Mouse (Mus musculus) embryonic facial prominence, embryonic 12.5 days (tissue): ENCODE results near the gene Madd. TPM values are rescaled to one million over a fixed set of nuclear protein-coding genes. Genes with fewer than 3 reads are reported as not detected.

Experiments
- ATAC-seq: fragments of 200-750 bp; cut with Nextera tagmentation; 2 replicates; pipeline ENCODE4 v1.8.0; 2017; ENCODE audit not compliant: insufficient number of reproducible peaks, insufficient read depth, low FRiP score, low TSS enrichment
- H3K27ac ChIP-seq: fragments of 300-500 bp; sonication (generic); 2 replicates; pipeline ENCODE4 v1.5.1; 2016; ENCODE audit warnings: mild to moderate bottlenecking
- H3K27me3 ChIP-seq: fragments of 300-500 bp; sonication (generic); 2 replicates; pipeline ENCODE4 v1.6.1; 2016; ENCODE audit warnings: mild to moderate bottlenecking, moderate library complexity
- H3K36me3 ChIP-seq: fragments of 300-500 bp; sonication (generic); 2 replicates; pipeline ENCODE4 v1.6.1; 2016; ENCODE audit warnings: mild to moderate bottlenecking
- H3K4me1 ChIP-seq: fragments of 300-500 bp; sonication (generic); 2 replicates; pipeline ENCODE4 v1.6.1; 2016
- H3K4me2 ChIP-seq: fragments of 300-500 bp; sonication (generic); replicated peaks from 2 replicates; pipeline ENCODE4 v1.6.1; 2016; ENCODE audit warnings: mild to moderate bottlenecking, moderate library complexity
- H3K4me3 ChIP-seq: fragments of 300-500 bp; sonication (generic); 2 replicates; pipeline ENCODE4 v1.5.1; 2016; ENCODE audit warnings: mild to moderate bottlenecking
- H3K9ac ChIP-seq: fragments of 300-500 bp; sonication (generic); 2 replicates; pipeline ENCODE4 v1.6.1; 2016; ENCODE audit warnings: mild to moderate bottlenecking, moderate library complexity
- H3K9me3 ChIP-seq: fragments of 300-500 bp; sonication (generic); 2 replicates; pipeline ENCODE4 v1.6.1; 2016; ENCODE audit warnings: mild to moderate bottlenecking, moderate library complexity
- WGBS: fragments of 180-500 bp; shearing (Covaris S2); methylation state at CpG from one replicate; pipeline ENCODE4 v1.1.7; 2016; 5-methylcytosine and 5-hydroxymethylcytosine counted together
- polyA plus RNA-seq: library from polyadenylated mRNA; unstranded; fragments of >200 nt; fragmentation: Nextera tagmentation; extraction: Ambion mirVana; gene quantifications from 2 replicates; pipeline ENCODE4 v1.2.1, GENCODE M21; 2016

Gene Madd
- polyA plus RNA-seq, 1 experiment from 2014 or later, result 17.5 TPM

- H3K27ac ChIP-seq, result no peak overlapping the region
- no peak overlapping the region for H3K9ac ChIP-seq
- H3K27me3 ChIP-seq, result no peaks in the 10 kb centered on the region
- no peak overlapping the region for H3K4me3 ChIP-seq
- H3K9me3 ChIP-seq, result no peaks in the 10 kb centered on the region
- H3K4me2 ChIP-seq, result no peak overlapping the region
- no peak for ATAC-seq
- no peaks in the 10 kb centered on the region for H3K4me1 ChIP-seq
- H3K36me3 ChIP-seq, result peaks cover 27% of the 10 kb centered on the region
- 92% methylated on average over 6 of the region's 6 CpGs for WGBS
Observed at GRCm38 (mm10) chr2:91142920-91143319, 40.7 kb downstream of the Madd start.

DNA sequence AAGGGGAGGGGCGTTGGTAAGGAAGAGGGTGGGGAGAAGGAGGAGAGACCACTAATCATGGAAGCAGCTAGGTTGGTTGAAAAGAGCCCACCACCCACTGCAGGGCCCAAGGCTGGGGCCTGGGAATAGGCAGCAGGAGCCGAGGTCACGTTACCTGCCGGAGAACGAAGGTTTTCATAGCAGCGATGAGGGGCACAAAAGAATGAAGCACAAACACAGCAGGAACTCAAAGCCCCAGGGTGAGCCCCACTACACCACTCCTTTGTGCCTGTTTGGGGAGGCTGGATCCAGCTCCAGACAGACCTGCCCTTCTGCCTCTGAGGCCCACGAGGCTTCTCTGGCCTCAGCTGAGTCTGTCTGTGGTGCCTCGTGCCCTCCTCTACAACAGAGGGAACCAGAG is 43.9 kb downstream of the Madd start:
- H3K9me3 ChIP-seq, result no peaks in the 10 kb centered on the region
- H3K36me3 ChIP-seq, result peaks cover 23% of the 10 kb centered on the region
- no peak for ATAC-seq
- H3K9ac ChIP-seq, result no peak overlapping the region
- WGBS, result 57% methylated on average over 8 of the region's 8 CpGs
- H3K27ac ChIP-seq, result no peak overlapping the region
- H3K4me3 ChIP-seq, result no peak overlapping the region
- H3K4me2 ChIP-seq, result no peak overlapping the region
- no peaks in the 10 kb centered on the region for H3K4me1 ChIP-seq
- no peaks in the 10 kb centered on the region for H3K27me3 ChIP-seq

DNA sequence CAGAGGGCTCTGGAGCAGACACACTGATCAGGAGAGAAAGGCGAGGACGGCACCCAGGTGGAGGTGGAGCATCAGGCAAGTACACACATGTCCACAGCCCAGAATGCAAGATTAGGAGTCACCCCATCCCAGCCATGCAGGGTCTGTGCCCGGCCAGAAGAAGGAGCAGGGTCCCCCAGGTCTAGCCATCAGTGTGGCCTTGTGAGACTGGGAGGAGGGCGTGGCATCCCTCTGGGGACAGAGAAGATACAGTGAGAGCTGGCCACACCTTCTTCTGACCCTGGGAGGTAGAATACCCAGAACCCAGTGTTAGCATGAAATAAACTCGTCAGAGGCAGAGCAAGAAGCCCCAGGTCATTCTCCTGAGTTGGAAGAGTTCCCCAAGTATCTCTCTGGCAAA is 44.3 kb downstream of the Madd start:
- H3K36me3 ChIP-seq, result peaks cover 23% of the 10 kb centered on the region
- no peak for ATAC-seq
- H3K27ac ChIP-seq, result no peak overlapping the region
- no peaks in the 10 kb centered on the region for H3K4me1 ChIP-seq
- 59% methylated on average over 5 of the region's 5 CpGs for WGBS
- no peaks in the 10 kb centered on the region for H3K9me3 ChIP-seq
- no peaks in the 10 kb centered on the region for H3K27me3 ChIP-seq
- no peak overlapping the region for H3K9ac ChIP-seq
- H3K4me2 ChIP-seq, result no peak overlapping the region
- no peak overlapping the region for H3K4me3 ChIP-seq

DNA sequence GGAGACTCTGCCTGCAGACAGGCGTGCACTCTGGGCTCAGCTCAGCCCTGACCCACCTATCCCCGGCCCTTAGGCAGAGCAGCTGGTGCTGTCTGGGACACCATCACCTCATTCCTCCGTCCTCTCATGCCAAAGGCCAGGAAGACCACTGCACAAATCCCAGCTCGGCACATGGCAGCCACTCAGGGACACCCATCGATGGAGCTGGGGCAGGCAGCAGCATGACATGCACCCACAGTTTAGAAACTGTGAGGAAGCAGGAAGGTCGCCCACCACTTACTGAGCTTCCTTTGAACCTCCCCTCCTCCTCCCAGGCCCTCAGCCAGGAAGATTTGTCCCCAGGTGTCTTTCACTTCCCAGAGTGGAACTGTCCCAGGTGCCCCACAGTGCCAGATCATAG is 46.2 kb downstream of the Madd start:
- Histone ChIP-seq H3K9ac (no peak overlapping the region), H3K4me2 (no peak overlapping the region), H3K27ac (no peak overlapping the region), H3K27me3 (no peaks in the 10 kb centered on the region), H3K4me3 (no peak overlapping the region), H3K4me1 (no peaks in the 10 kb centered on the region), H3K36me3 (peaks cover 11% of the 10 kb centered on the region), H3K9me3 (no peaks in the 10 kb centered on the region)
- ATAC-seq, result no peak
- 86% methylated on average over 6 of the region's 6 CpGs for WGBS

GRCm38 (mm10) chr2:91136513-91137412 is 46.9 kb downstream of the Madd start:
- H3K4me2 ChIP-seq, result no peak overlapping the region
- H3K4me1 ChIP-seq, result no peaks in the 10 kb centered on the region
- H3K9ac ChIP-seq, result no peak overlapping the region
- H3K27ac ChIP-seq, result no peak overlapping the region
- no peak for ATAC-seq
- WGBS, result 85% methylated on average over 11 of the region's 11 CpGs
- H3K36me3 ChIP-seq, result peaks cover 8% of the 10 kb centered on the region
- no peaks in the 10 kb centered on the region for H3K27me3 ChIP-seq
- H3K9me3 ChIP-seq, result no peaks in the 10 kb centered on the region
- no peak overlapping the region for H3K4me3 ChIP-seq

DNA sequence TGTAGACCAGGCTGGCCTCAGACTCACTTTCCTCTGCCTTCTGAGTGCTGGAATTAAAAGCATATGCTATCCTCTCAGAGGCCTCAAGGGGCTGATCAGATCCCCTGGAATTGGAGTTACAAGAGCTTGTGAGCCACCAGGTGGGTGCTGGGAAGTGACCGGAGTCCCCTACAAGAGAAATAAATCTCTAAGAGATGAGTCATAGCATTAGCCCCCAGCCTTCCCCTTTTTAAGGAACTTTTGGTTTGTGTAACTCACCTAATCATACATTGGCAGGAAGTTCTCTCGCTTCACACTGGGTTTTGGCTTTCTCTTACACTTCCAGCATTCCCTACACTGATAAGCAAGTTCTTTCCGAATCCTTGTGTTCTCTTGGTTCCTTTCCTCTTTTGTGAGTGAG is 51.6 kb downstream of the Madd start:
- no peaks in the 10 kb centered on the region for H3K27me3 ChIP-seq
- no peak for ATAC-seq
- 81% methylated on average over 3 of the region's 3 CpGs for WGBS
- no peak overlapping the region for H3K9ac ChIP-seq
- H3K4me3 ChIP-seq, result no peak overlapping the region
- no peaks in the 10 kb centered on the region for H3K4me1 ChIP-seq
- no peaks in the 10 kb centered on the region for H3K9me3 ChIP-seq
- no peaks in the 10 kb centered on the region for H3K36me3 ChIP-seq
- no peak overlapping the region for H3K27ac ChIP-seq
- no peak overlapping the region for H3K4me2 ChIP-seq

DNA sequence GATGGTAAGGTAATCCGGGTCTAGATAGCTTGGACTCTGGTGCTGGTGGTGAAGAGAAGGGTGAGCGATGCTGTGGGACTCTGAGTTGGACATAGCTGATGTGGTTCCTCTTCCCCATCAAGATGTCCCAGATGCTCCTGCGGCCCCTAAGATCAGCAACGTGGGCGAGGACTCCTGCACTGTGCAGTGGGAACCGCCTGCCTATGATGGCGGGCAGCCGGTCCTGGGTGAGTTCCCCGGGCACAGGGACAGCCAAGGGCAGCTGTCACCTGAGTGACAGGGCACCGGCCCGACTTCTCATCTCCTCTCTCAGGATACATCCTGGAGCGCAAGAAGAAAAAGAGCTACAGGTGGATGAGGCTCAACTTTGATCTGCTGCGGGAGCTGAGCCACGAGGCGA is 52.4 kb downstream of the Madd start:
- Histone ChIP-seq H3K9ac (no peak overlapping the region), H3K4me1 (no peaks in the 10 kb centered on the region), H3K4me3 (no peak overlapping the region), H3K9me3 (no peaks in the 10 kb centered on the region), H3K27ac (no peak overlapping the region), H3K4me2 (no peak overlapping the region), H3K36me3 (no peaks in the 10 kb centered on the region), H3K27me3 (no peaks in the 10 kb centered on the region)
- 91% methylated on average over 15 of the region's 15 CpGs for WGBS
- ATAC-seq, result no peak

GRCm38 (mm10) chr2:91130126-91130525 is 53.5 kb downstream of the Madd start:
- Histone ChIP-seq H3K9ac (no peak overlapping the region), H3K9me3 (no peaks in the 10 kb centered on the region), H3K4me2 (no peak overlapping the region), H3K27me3 (no peaks in the 10 kb centered on the region), H3K4me3 (no peak overlapping the region), H3K27ac (no peak overlapping the region), H3K4me1 (no peaks in the 10 kb centered on the region), H3K36me3 (no peaks in the 10 kb centered on the region)
- 84% methylated on average over 6 of the region's 6 CpGs for WGBS
- ATAC-seq, result no peak

- 80% methylated on average over 5 of the region's 5 CpGs for WGBS
- Histone ChIP-seq H3K4me1 (no peaks in the 10 kb centered on the region), H3K9me3 (no peaks in the 10 kb centered on the region)
Observed at GRCm38 (mm10) chr2:91128761-91129160, 54.9 kb downstream of the Madd start.

GRCm38 (mm10) chr2:91125101-91125500 is 58.5 kb downstream of the Madd start:
- no peaks in the 10 kb centered on the region for H3K4me1 ChIP-seq
- 88% methylated on average over 10 of the region's 10 CpGs for WGBS
- no peaks in the 10 kb centered on the region for H3K36me3 ChIP-seq
- H3K27ac ChIP-seq, result no peak overlapping the region
- H3K9me3 ChIP-seq, result no peaks in the 10 kb centered on the region
- H3K4me3 ChIP-seq, result no peak overlapping the region
- no peaks in the 10 kb centered on the region for H3K27me3 ChIP-seq
- H3K4me2 ChIP-seq, result no peak overlapping the region
- H3K9ac ChIP-seq, result no peak overlapping the region
- no peak for ATAC-seq

More at GRCm38 (mm10) chr2:91128761-91129160, 54.9 kb downstream of the Madd start:
- Histone ChIP-seq H3K36me3 (no peaks in the 10 kb centered on the region), H3K4me3 (no peak overlapping the region), H3K4me2 (no peak overlapping the region), H3K27ac (no peak overlapping the region), H3K27me3 (no peaks in the 10 kb centered on the region), H3K9ac (no peak overlapping the region)
- no peak for ATAC-seq

DNA sequence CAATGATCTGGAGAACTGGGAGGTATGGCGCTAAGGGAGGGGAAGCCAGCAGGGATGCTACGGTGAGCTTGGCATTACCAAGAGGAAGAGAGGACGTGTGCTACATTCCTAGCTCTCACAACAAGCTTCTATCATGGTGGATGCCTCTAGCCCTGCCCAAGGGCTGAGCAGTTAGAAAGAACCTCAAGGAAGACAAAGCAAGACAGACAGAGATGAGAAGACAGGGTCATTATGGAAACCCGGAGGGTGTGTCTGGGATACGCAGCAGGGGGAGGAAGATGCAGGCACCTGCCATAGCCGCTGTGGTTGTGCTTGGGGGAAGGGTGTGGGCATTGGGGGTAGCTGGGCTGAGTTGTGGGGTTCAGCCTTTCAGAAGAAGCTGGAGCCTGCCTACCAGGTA is 60.1 kb downstream of the Madd start:
- H3K9me3 ChIP-seq, result no peaks in the 10 kb centered on the region
- no peak overlapping the region for H3K27ac ChIP-seq
- no peak for ATAC-seq
- H3K4me2 ChIP-seq, result no peak overlapping the region
- H3K27me3 ChIP-seq, result 0 out of 2 replicates have a peak, but pooled peaks cover 3% of the 10 kb centered on the region
- no peaks in the 10 kb centered on the region for H3K36me3 ChIP-seq
- 78% methylated on average over 6 of the region's 6 CpGs for WGBS
- H3K4me3 ChIP-seq, result no peak overlapping the region
- no peak overlapping the region for H3K9ac ChIP-seq
- H3K4me1 ChIP-seq, result no peaks in the 10 kb centered on the region

- Histone ChIP-seq H3K4me1 (no peaks in the 10 kb centered on the region), H3K9ac (no peak overlapping the region), H3K27me3 (0 out of 2 replicates have a peak, but pooled peaks cover 6% of the 10 kb centered on the region), H3K4me3 (no peak overlapping the region), H3K27ac (no peak overlapping the region), H3K4me2 (no peak overlapping the region), H3K9me3 (no peaks in the 10 kb centered on the region), H3K36me3 (no peaks in the 10 kb centered on the region)
- WGBS, result 52% methylated on average over 8 of the region's 8 CpGs
- ATAC-seq, result no peak
Observed at GRCm38 (mm10) chr2:91121497-91121896, 62.1 kb downstream of the Madd start.
